24 mouse cellular contexts compared by ENCODE assay signal in the genomic region with DNA sequence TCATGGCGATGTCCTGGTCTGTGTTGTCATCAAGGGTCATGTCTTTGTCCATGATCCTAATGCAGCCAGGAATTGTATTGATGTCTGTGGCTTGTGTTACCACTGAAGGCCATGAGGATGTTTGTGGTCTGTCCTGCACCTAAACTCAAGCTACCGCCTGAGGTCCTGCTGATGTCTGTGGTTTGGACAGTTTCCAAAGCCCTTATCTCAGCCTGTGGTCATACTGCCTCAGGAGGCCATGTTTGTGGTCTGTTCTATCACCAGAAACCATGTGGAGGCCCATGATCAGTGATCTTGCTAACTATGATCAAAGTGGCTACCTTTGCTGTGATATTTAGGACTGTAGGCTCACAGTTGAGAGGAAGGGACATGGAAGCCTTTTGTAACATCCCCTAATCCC.
A peak's percentile ranks its signal among the peaks of the same experiment; 100 is the strongest.
DNase-seq lines count a peak whose midpoint lies in the region; ATAC-seq and TF ChIP-seq lines count a peak whose summit lies in the region.
"Had no signal": no experiment of that assay in that cellular context is flagged by ENCODE, and none has a peak within 500 bp of the region (broad histone marks: within the 10 kb centered on the region; RNA-seq: fewer than 3 reads in every experiment).

No protein-coding gene starts in this region.

- 25% methylated on average over 2 of the region's 2 CpGs for WGBS in liver, embryonic 12.5 days (ENCODE audit: insufficient replicate concordance)

- no peak overlapping the region for H3K9ac ChIP-seq in CH12.LX (ENCODE audit: insufficient read depth, low read depth)
- no peak overlapping the region for H3K9ac ChIP-seq in liver, embryonic 12.5 days
- H3K9ac ChIP-seq: hindbrain, embryonic 14.5 days; midbrain, embryonic 13.5 days; stomach, embryonic 15.5 days had no signal

- no peaks in the 10 kb centered on the region for H3K79me2 ChIP-seq in CH12.LX (replicated peaks; ENCODE audit: control insufficient read depth, extremely low read depth, insufficient read depth, poor library complexity, severe bottlenecking)

- peaks cover 6 to 9% of the 10 kb centered on the region in 2 experiments for H3K4me1 ChIP-seq in CH12.LX (ENCODE audit: control insufficient read depth in 1 of 2, insufficient read depth in 2 of 2)
- H3K4me1 ChIP-seq in liver, embryonic 12.5 days = peaks cover 13% of the 10 kb centered on the region
- H3K4me1 ChIP-seq: embryonic facial prominence, embryonic 10.5 days; midbrain, embryonic 13.5 days; stomach, embryonic 15.5 days had no signal

- H3K4me2 ChIP-seq in CH12.LX (ENCODE audit: insufficient read depth, low read depth, poor library complexity, severe bottlenecking) = no peak overlapping the region
- H3K4me2 ChIP-seq in liver, embryonic 12.5 days = no peak overlapping the region
- H3K4me2 ChIP-seq: hindbrain, embryonic 14.5 days; midbrain, embryonic 13.5 days; stomach, embryonic 15.5 days had no signal

- H3K36me3 ChIP-seq in CH12.LX (replicated peaks in 1 of 2; ENCODE audit: control insufficient read depth in 1 of 2, insufficient read depth in 1 of 2, low read length in 1 of 2) = no peaks in the 10 kb centered on the region
- H3K36me3 ChIP-seq in liver, embryonic 12.5 days = no peaks in the 10 kb centered on the region
- H3K36me3 ChIP-seq: embryonic facial prominence, embryonic 10.5 days; midbrain, embryonic 13.5 days; stomach, embryonic 15.5 days had no signal

- in situ Hi-C loops in CH12.LX (cut with MboI; ENCODE audit: low pct_ligation_motif_present, low pct_unique_long_range_greater_than_20kb, low sequenced_read_pairs) = no loop called here

- no peaks in the 10 kb centered on the region for H3K9me3 ChIP-seq in CH12.LX (replicated peaks; ENCODE audit: low read length)
- no peaks in the 10 kb centered on the region for H3K9me3 ChIP-seq in liver, embryonic 12.5 days (replicated peaks)
- H3K9me3 ChIP-seq: embryonic facial prominence, embryonic 10.5 days; midbrain, embryonic 13.5 days; stomach, embryonic 15.5 days had no signal

- 0 out of 2 replicates have a peak, but pooled peaks have one; percentile 46 for ATAC-seq in liver, embryonic 12.5 days
- ATAC-seq in megakaryocyte progenitor cell, adult 5-6 weeks (replicated peaks; ENCODE audit: poor library complexity) = peak; percentile 94
- ATAC-seq: intestine, postnatal 0 days; midbrain, embryonic 13.5 days had no signal

- H3K27me3 ChIP-seq in CH12.LX (replicated peaks) = no peaks in the 10 kb centered on the region
- no peaks in the 10 kb centered on the region for H3K27me3 ChIP-seq in liver, embryonic 12.5 days (replicated peaks)
- H3K27me3 ChIP-seq: midbrain, embryonic 13.5 days; stomach, embryonic 15.5 days had no signal

- TF ChIP-seq CTCF in CH12.LX (conservative IDR thresholded peaks at IDR 0.05 in 1 of 2, IDR thresholded peaks at IDR 0.05 in 1 of 2; ENCODE audit: low read depth in 2 of 2, low read length in 2 of 2) = no peak

- no peak for TF ChIP-seq POLR2A in CH12.LX (IDR thresholded peaks at IDR 0.05; ENCODE audit: low read depth, low read length)

- DNase-seq in CH12.LX (ENCODE audit: extremely low read depth) = peak; percentile 1
- peak; percentile 19 for DNase-seq in c-Kit-positive CD71-positive TER-119-positive erythroid progenitor cells, embryonic 14.5 days (ENCODE audit: low spot score)
- no peak for DNase-seq in layer of hippocampus, postnatal 36 days
- DNase-seq in gastrocnemius, postnatal 4 days (ENCODE audit: low spot score in 2 of 2) = no peak
- DNase-seq in kidney, postnatal 14 days = no peak
- DNase-seq: adrenal gland, adult 2 months; cerebellum, adult 18-20 months; cerebellum, postnatal 36 days; heart, adult 2 months; left cerebral cortex, postnatal 4 days; lung, adult 18-20 months; lung, postnatal 36 days; spleen, adult 18-20 months; thymus, adult 2 months had no signal

- dilution Hi-C loops in CH12.LX (cut with MboI; ENCODE audit: extremely low pct_ligation_motif_present, extremely low pct_unique_long_range_greater_than_20kb, low sequenced_read_pairs) = no loop called here

- no peak for TF ChIP-seq RAD21 in CH12.LX (IDR thresholded peaks at IDR 0.05; ENCODE audit: low read depth, low read length)

- TF ChIP-seq EP300 in CH12.LX (IDR thresholded peaks at IDR 0.05; ENCODE audit: low read length) = no peak

- no peak overlapping the region for H3K27ac ChIP-seq in CH12.LX (ENCODE audit: insufficient read depth, low read depth)
- no peak overlapping the region for H3K27ac ChIP-seq in liver, embryonic 12.5 days
- H3K27ac ChIP-seq: embryonic facial prominence, embryonic 10.5 days; heart, adult 2 months; hindbrain, embryonic 14.5 days; kidney, postnatal 0 days; layer of hippocampus, adult 2 months; midbrain, embryonic 13.5 days; stomach, embryonic 15.5 days had no signal

- H3K4me3 ChIP-seq in CH12.LX (replicated peaks in 1 of 3; ENCODE audit: low read depth in 2 of 3, low read length in 2 of 3, poor library complexity in 1 of 3) = no peak overlapping the region
- no peak overlapping the region for H3K4me3 ChIP-seq in liver, embryonic 12.5 days
- H3K4me3 ChIP-seq: embryonic facial prominence, embryonic 10.5 days; erythroblast, embryonic 14.5 days; heart, adult 2 months; layer of hippocampus, adult 2 months; midbrain, embryonic 13.5 days; stomach, embryonic 15.5 days had no signal

TF ChIP-seq in CH12.LX, 34 proteins besides CTCF, POLR2A, EP300 and RAD21:
- TF ChIP-seq GABPA (IDR thresholded peaks at IDR 0.05; ENCODE audit: insufficient replicate concordance, low read depth, low read length) (no peak), ZKSCAN1 (IDR thresholded peaks at IDR 0.05; ENCODE audit: borderline replicate concordance, low read depth, low read length) (no peak), TBP (conservative IDR thresholded peaks at IDR 0.05; ENCODE audit: low read depth, low read length) (no peak), USF2 (conservative IDR thresholded peaks at IDR 0.05; ENCODE audit: low read depth, low read length) (no peak), RCOR1 (conservative IDR thresholded peaks at IDR 0.05; ENCODE audit: low read depth, low read length) (no peak), HCFC1 (IDR thresholded peaks at IDR 0.05; ENCODE audit: low read depth, low read length) (no peak), BHLHE40 (IDR thresholded peaks at IDR 0.05; ENCODE audit: low read depth, low read length) (no peak), USF1 (IDR thresholded peaks at IDR 0.05; ENCODE audit: low read depth, low read length) (no peak), E2F4 (IDR thresholded peaks at IDR 0.05; ENCODE audit: insufficient replicate concordance, low read depth, low read length) (no peak), TCF12 (IDR thresholded peaks at IDR 0.05; ENCODE audit: low read depth, low read length) (no peak), ZC3H11A (IDR thresholded peaks at IDR 0.05; ENCODE audit: low read depth, low read length) (no peak), NELFE (IDR thresholded peaks at IDR 0.05; ENCODE audit: low read depth, low read length) (no peak), SMC3 (IDR thresholded peaks at IDR 0.05; ENCODE audit: low read depth, low read length) (no peak), JUN (IDR thresholded peaks at IDR 0.05; ENCODE audit: insufficient read depth, low read depth, low read length) (no peak), CHD2 (IDR thresholded peaks at IDR 0.05; ENCODE audit: low read length) (no peak), ETS1 (conservative IDR thresholded peaks at IDR 0.05; ENCODE audit: low read depth, low read length) (no peak), MEF2A (IDR thresholded peaks at IDR 0.05; ENCODE audit: borderline replicate concordance, low read depth, low read length) (no peak)

Comparison
In these comparisons a context has a peak if more than half of its experiments do, and no peak if none do; other contexts are left out.
1. DNase-seq: peak in CH12.LX (single experiment) and c-Kit-positive CD71-positive TER-119-positive erythroid progenitor cells, embryonic 14.5 days (single experiment); none in layer of hippocampus, postnatal 36 days (0 of 2), gastrocnemius, postnatal 4 days (0 of 2) and kidney, postnatal 14 days (single experiment).